Mouse (Mus musculus): ENCODE measurements at regions not wholly inside any gene's neighbourhood (a gene's known extent, or its start where the extent isn't known, plus 50 kb on each side); places are given as distances from the start of the nearest gene placed in this dataset.

DNA sequence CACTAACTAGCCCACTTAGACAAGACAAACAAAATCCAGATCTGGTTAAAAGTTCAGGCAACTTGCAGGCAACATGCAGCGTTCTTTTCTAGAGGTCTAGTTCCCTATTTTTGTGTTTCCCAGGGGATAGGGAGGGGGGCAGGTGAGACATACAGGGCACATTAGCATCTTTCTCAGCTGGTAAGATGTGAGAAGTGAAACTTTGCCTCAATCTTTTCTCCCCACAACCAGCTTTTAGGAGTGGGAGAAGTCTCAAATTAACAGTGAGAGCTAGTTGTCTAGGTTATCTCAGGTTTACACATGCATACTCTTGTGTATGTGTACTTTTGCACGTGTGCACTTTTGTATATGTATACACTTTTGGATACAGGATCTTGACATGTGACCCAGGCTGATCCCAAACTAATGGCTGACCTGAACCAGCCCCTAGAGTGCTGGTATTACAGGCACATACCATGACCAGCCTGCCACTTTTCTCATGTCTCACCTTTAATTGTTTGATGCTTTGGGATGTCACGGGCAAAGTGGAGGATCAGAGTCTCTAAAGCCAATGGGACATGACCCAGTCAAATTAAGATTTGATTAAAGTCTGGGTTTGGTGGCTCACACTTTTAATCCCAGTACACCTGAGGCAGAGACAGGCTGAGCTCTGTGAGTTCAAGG lies 60.3 kb upstream of the Ube2e1 start:
- no peak for DNase-seq

DNA sequence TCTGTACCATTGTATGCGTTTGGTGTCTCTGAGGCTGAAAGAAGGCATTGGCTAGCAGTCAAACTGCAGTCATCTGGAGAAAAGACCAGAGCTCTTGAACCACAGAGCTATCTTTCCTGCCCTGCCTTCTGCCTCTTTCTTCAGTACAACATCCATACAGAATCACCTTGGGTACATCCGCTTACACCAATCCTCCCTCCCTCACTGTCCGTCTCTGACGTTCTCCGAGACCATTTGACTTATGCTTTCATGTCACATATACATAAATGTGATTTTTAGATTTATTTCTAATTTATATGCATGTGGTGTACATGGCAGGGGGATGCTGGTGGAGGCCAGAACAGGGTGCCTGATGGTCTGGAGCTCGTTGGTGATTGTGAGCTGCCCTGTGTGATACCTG lies 57.7 kb upstream of the Ube2e1 start:
- no peak for DNase-seq

DNA sequence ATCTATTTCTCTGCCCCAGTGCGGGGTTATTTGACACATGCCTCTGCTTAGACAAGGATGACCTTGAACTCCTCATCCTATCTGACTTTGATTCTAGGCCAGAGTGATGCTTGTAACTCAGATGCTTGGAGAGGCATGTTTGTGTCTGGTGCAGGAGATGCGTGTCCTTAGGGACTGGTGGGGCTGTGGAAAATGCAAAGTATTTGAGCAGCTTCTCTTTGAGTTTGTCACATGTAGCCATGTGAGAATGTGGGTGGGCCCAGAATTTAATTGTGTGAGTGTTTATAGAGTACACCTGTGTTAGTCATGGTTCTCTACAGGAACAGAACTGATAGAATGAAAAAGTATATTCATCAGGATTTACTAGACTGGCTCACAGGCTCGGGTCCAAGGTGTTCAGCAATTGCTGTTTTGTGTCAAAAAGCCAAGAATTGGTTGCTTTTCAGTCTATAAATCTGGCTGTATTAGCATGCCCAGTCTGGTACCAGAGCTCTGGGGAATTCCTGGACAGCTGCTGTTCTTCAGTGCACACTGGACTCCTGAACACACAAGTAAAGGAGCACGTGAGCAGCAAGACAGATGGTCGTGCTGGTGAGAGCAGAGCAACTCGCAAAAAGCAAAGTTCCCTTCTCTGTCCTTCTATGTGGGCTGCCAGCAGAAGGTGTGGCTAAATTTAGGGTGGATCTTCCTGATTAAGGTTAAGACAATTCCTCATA lies 54.5 kb upstream of the Ube2e1 start:
- no peak for DNase-seq

Data from kidney, adult 8-10 months (tissue).